Mouse (Mus musculus): Measurements from ENCODE around the gene Pde4b. TPM values are rescaled to one million over a fixed set of nuclear protein-coding genes. Genes with fewer than 3 reads are reported as not detected.

Pde4b gene
- polyA plus RNA-seq, 1 experiment, result 21.1 TPM

GRCm38 (mm10) chr4:102594506-102594905 is 507.2 kb downstream of the Pde4b start:
- Histone ChIP-seq H3K4me3 (ENCODE audit: control insufficient read depth, insufficient read depth, low read length) (no peak overlapping the region), H3K27ac (ENCODE audit: control insufficient read depth, insufficient read depth, low read length) (no peak overlapping the region), H3K27me3 (ENCODE audit: control insufficient read depth, insufficient read depth, low read length) (no peaks in the 10 kb centered on the region), H3K36me3 (ENCODE audit: control insufficient read depth, insufficient read depth, low read length) (peaks cover 74% of the 10 kb centered on the region), H3K4me1 (replicated peaks; ENCODE audit: control insufficient read depth, insufficient read depth, low read length) (no peaks in the 10 kb centered on the region)
- no peak for DNase-seq
- 94% methylated on average over 3 of the region's 3 CpGs for WGBS
- no peak for TF ChIP-seq POLR2A (IDR thresholded peaks at IDR 0.05; ENCODE audit: control insufficient read depth, extremely low read depth, insufficient read depth, low read length, poor library complexity)

- WGBS, result 89% methylated on average over 3 of the region's 3 CpGs
- TF ChIP-seq POLR2A (IDR thresholded peaks at IDR 0.05; ENCODE audit: control insufficient read depth, extremely low read depth, insufficient read depth, low read length, poor library complexity), result no peak
- TF ChIP-seq CTCF (IDR thresholded peaks at IDR 0.05; ENCODE audit: borderline replicate concordance, control insufficient read depth, extremely low read depth, insufficient read depth, low read length, poor library complexity), result no peak
- Histone ChIP-seq H3K27me3 (ENCODE audit: control insufficient read depth, insufficient read depth, low read length) (no peaks in the 10 kb centered on the region), H3K4me3 (ENCODE audit: control insufficient read depth, insufficient read depth, low read length) (no peak overlapping the region), H3K36me3 (ENCODE audit: control insufficient read depth, insufficient read depth, low read length) (peaks cover 62% of the 10 kb centered on the region), H3K27ac (ENCODE audit: control insufficient read depth, insufficient read depth, low read length) (no peak overlapping the region), H3K4me1 (replicated peaks; ENCODE audit: control insufficient read depth, insufficient read depth, low read length) (peaks cover 3% of the 10 kb centered on the region; the same call in 1 of the 2 replicates)
- no peak for DNase-seq
These were observed 516.6 kb downstream of the Pde4b start for GRCm38 (mm10) chr4:102603968-102604367.

- H3K4me1 ChIP-seq (replicated peaks; ENCODE audit: control insufficient read depth, insufficient read depth, low read length), result peaks cover 3% of the 10 kb centered on the region; the same call in 1 of the 2 replicates
- no peak overlapping the region for H3K4me3 ChIP-seq (ENCODE audit: control insufficient read depth, insufficient read depth, low read length)
- 98% methylated on average over 8 of the region's 8 CpGs for WGBS
- peaks cover 52% of the 10 kb centered on the region for H3K36me3 ChIP-seq (ENCODE audit: control insufficient read depth, insufficient read depth, low read length)
- H3K27me3 ChIP-seq (ENCODE audit: control insufficient read depth, insufficient read depth, low read length), result no peaks in the 10 kb centered on the region
- no peak overlapping the region for H3K27ac ChIP-seq (ENCODE audit: control insufficient read depth, insufficient read depth, low read length)
- no peak for TF ChIP-seq CTCF (IDR thresholded peaks at IDR 0.05; ENCODE audit: borderline replicate concordance, control insufficient read depth, extremely low read depth, insufficient read depth, low read length, poor library complexity)
- no peak for TF ChIP-seq POLR2A (IDR thresholded peaks at IDR 0.05; ENCODE audit: control insufficient read depth, extremely low read depth, insufficient read depth, low read length, poor library complexity)
- DNase-seq, result no peak
These were observed 517.9 kb downstream of the Pde4b start for GRCm38 (mm10) chr4:102605231-102605630.

GRCm38 (mm10) chr4:102605722-102606341 is 518.5 kb downstream of the Pde4b start:
- Histone ChIP-seq H3K4me3 (ENCODE audit: control insufficient read depth, insufficient read depth, low read length) (no peak overlapping the region), H3K27me3 (ENCODE audit: control insufficient read depth, insufficient read depth, low read length) (no peaks in the 10 kb centered on the region), H3K36me3 (ENCODE audit: control insufficient read depth, insufficient read depth, low read length) (peaks cover 52% of the 10 kb centered on the region), H3K4me1 (replicated peaks; ENCODE audit: control insufficient read depth, insufficient read depth, low read length) (peaks cover 3% of the 10 kb centered on the region; the same call in 1 of the 2 replicates), H3K27ac (ENCODE audit: control insufficient read depth, insufficient read depth, low read length) (no peak overlapping the region)
- no peak for DNase-seq
- TF ChIP-seq CTCF (IDR thresholded peaks at IDR 0.05; ENCODE audit: borderline replicate concordance, control insufficient read depth, extremely low read depth, insufficient read depth, low read length, poor library complexity) (no peak), POLR2A (IDR thresholded peaks at IDR 0.05; ENCODE audit: control insufficient read depth, extremely low read depth, insufficient read depth, low read length, poor library complexity) (no peak)
- WGBS, result 83% methylated on average over 4 of the region's 4 CpGs

GRCm38 (mm10) chr4:102606825-102607224 is 519.5 kb downstream of the Pde4b start:
- Histone ChIP-seq H3K27ac (ENCODE audit: control insufficient read depth, insufficient read depth, low read length) (no peak overlapping the region), H3K4me1 (replicated peaks; ENCODE audit: control insufficient read depth, insufficient read depth, low read length) (peaks cover 3% of the 10 kb centered on the region; the same call in 1 of the 2 replicates), H3K4me3 (ENCODE audit: control insufficient read depth, insufficient read depth, low read length) (no peak overlapping the region), H3K36me3 (ENCODE audit: control insufficient read depth, insufficient read depth, low read length) (peaks cover 46% of the 10 kb centered on the region), H3K27me3 (ENCODE audit: control insufficient read depth, insufficient read depth, low read length) (no peaks in the 10 kb centered on the region)
- no peak for DNase-seq
- TF ChIP-seq CTCF (IDR thresholded peaks at IDR 0.05; ENCODE audit: borderline replicate concordance, control insufficient read depth, extremely low read depth, insufficient read depth, low read length, poor library complexity) (no peak), POLR2A (IDR thresholded peaks at IDR 0.05; ENCODE audit: control insufficient read depth, extremely low read depth, insufficient read depth, low read length, poor library complexity) (no peak)
- 90% methylated on average over 8 of the region's 8 CpGs for WGBS

- DNase-seq, result no peak
- WGBS, result 62% methylated on average over 7 of the region's 7 CpGs
- H3K4me3 ChIP-seq (ENCODE audit: control insufficient read depth, insufficient read depth, low read length), result no peak overlapping the region
- peaks cover 35% of the 10 kb centered on the region for H3K36me3 ChIP-seq (ENCODE audit: control insufficient read depth, insufficient read depth, low read length)
- TF ChIP-seq POLR2A (IDR thresholded peaks at IDR 0.05; ENCODE audit: control insufficient read depth, extremely low read depth, insufficient read depth, low read length, poor library complexity) (no peak), CTCF (IDR thresholded peaks at IDR 0.05; ENCODE audit: borderline replicate concordance, control insufficient read depth, extremely low read depth, insufficient read depth, low read length, poor library complexity) (no peak)
- peaks cover 3% of the 10 kb centered on the region; the same call in 1 of the 2 replicates for H3K4me1 ChIP-seq (replicated peaks; ENCODE audit: control insufficient read depth, insufficient read depth, low read length)
- H3K27me3 ChIP-seq (ENCODE audit: control insufficient read depth, insufficient read depth, low read length), result no peaks in the 10 kb centered on the region
- H3K27ac ChIP-seq (ENCODE audit: control insufficient read depth, insufficient read depth, low read length), result no peak overlapping the region; the same call in 1 of the 2 replicates
These were observed 520.5 kb downstream of the Pde4b start for GRCm38 (mm10) chr4:102607744-102608416.

Measured in thymus, adult 2 months (tissue).